Mouse (Mus musculus): ENCODE measurements around the gene Selenbp1. TPM values are rescaled to one million over a fixed set of nuclear protein-coding genes. Genes with fewer than 3 reads are reported as not detected.
"Not testable (repeated sequence)": the region's sequence is repeated elsewhere in the genome, so short reads cannot be mapped to it uniquely, and the experiment has no call there.

Selenbp1 gene
- 1 to 10 TPM; 6.1 to 7.5 TPM for total RNA-seq (2021)
- long read RNA-seq, experiment 1, transcript Selenbp1-201 (12 exons, 1,712 nt): major isoform, 10 of 11 reads
- long read RNA-seq, experiment 1, partial matches to known transcripts: 0 of 11 reads
- long read RNA-seq, experiment 1, other reads (novel, unspliced or antisense): 1 of 11 reads
- long read RNA-seq, experiment 2, transcript Selenbp1-201 (12 exons, 1,712 nt): major isoform, 9 of 11 reads
- long read RNA-seq, experiment 2, partial matches to known transcripts: 0 of 11 reads
- long read RNA-seq, experiment 2, other reads (novel, unspliced or antisense): 2 of 11 reads

GRCm38 (mm10) chr3:94932809-94933564 lies at the start of gene Selenbp1:
Selenbp1 (plus strand) TSS chr3:94933056.
- intact Hi-C loops (cut with DNase I): no loop called here
- peak; percentile 49 to 74 for DNase-seq (ENCODE audit: low spot score in 2 of 2)

- intact Hi-C loops (cut with DNase I): no loop called here
- peak; percentile 86 to 90 for DNase-seq (ENCODE audit: low spot score in 2 of 2)
These were observed 46.3 kb upstream of the Selenbp1 start, which contains the start of gene Psmb4 for GRCm38 (mm10) chr3:94886316-94887224. Psmb4 (minus strand) TSS chr3:94886961.

- intact Hi-C loops (cut with DNase I): no loop called here
- DNase-seq (ENCODE audit: low spot score in 2 of 2): peak in 1 of 2 experiments; percentile 34
These were observed 44.3 kb upstream of the Selenbp1 start for GRCm38 (mm10) chr3:94888595-94888994.

GRCm38 (mm10) chr3:94894076-94894475 lies 38.8 kb upstream of the Selenbp1 start:
- intact Hi-C loops (cut with DNase I): no loop called here
- no peak for DNase-seq (ENCODE audit: low spot score in 2 of 2)

- peak; percentile 58 to 76 for DNase-seq (ENCODE audit: low spot score in 2 of 2)
- intact Hi-C loops (cut with DNase I): no loop called here
These were observed 30.1 kb upstream of the Selenbp1 start for GRCm38 (mm10) chr3:94902747-94903146.

- DNase-seq (ENCODE audit: low spot score in 2 of 2); intact Hi-C loops (cut with DNase I): not testable (repeated sequence)
These were observed 28.1 kb upstream of the Selenbp1 start for GRCm38 (mm10) chr3:94904759-94905158.

- intact Hi-C loops (cut with DNase I): no loop called here
These were observed 26.4 kb upstream of the Selenbp1 start for GRCm38 (mm10) chr3:94906482-94906881.

GRCm38 (mm10) chr3:94911050-94911693 lies 21.7 kb upstream of the Selenbp1 start:
- intact Hi-C loops (cut with DNase I): no loop called here
- DNase-seq (ENCODE audit: low spot score in 2 of 2): no peak

More at GRCm38 (mm10) chr3:94906482-94906881, 26.4 kb upstream of the Selenbp1 start:
- DNase-seq (ENCODE audit: low spot score in 2 of 2): no peak

GRCm38 (mm10) chr3:94913801-94914200 lies 19.1 kb upstream of the Selenbp1 start:
- no peak for DNase-seq (ENCODE audit: low spot score in 2 of 2)
- intact Hi-C loops (cut with DNase I): no loop called here

- intact Hi-C loops (cut with DNase I): no loop called here
- no peak for DNase-seq (ENCODE audit: low spot score in 2 of 2)
These were observed 16.7 kb upstream of the Selenbp1 start for GRCm38 (mm10) chr3:94915903-94916741.

- DNase-seq (ENCODE audit: low spot score in 2 of 2): peak; percentile 40 to 41
- intact Hi-C loops (cut with DNase I): no loop called here
These were observed 15.0 kb upstream of the Selenbp1 start for GRCm38 (mm10) chr3:94917816-94918361.

GRCm38 (mm10) chr3:94918845-94919244 lies 14.0 kb upstream of the Selenbp1 start:
- no peak for DNase-seq (ENCODE audit: low spot score in 2 of 2)
- intact Hi-C loops (cut with DNase I): no loop called here

GRCm38 (mm10) chr3:94921104-94921503 lies 11.8 kb upstream of the Selenbp1 start:
- intact Hi-C loops (cut with DNase I): no loop called here
- no peak for DNase-seq (ENCODE audit: low spot score in 2 of 2)

- no peak for DNase-seq (ENCODE audit: low spot score in 2 of 2)
- intact Hi-C loops (cut with DNase I): no loop called here
These were observed 10.5 kb upstream of the Selenbp1 start for GRCm38 (mm10) chr3:94922333-94922732.

GRCm38 (mm10) chr3:94924688-94925087 lies 8.2 kb upstream of the Selenbp1 start:
- no peak for DNase-seq (ENCODE audit: low spot score in 2 of 2)
- intact Hi-C loops (cut with DNase I): no loop called here

- intact Hi-C loops (cut with DNase I): not testable (repeated sequence)
These were observed 6.5 kb upstream of the Selenbp1 start for GRCm38 (mm10) chr3:94926301-94926736.

GRCm38 (mm10) chr3:94928979-94929378 lies 3.9 kb upstream of the Selenbp1 start:
- intact Hi-C loops (cut with DNase I); DNase-seq (ENCODE audit: low spot score in 2 of 2): not testable (repeated sequence)

More at GRCm38 (mm10) chr3:94926301-94926736, 6.5 kb upstream of the Selenbp1 start:
- DNase-seq (ENCODE audit: low spot score in 2 of 2): not testable (repeated sequence)

Data from left cerebral cortex, postnatal 14 days (tissue).